In genomic region chr19:57170880-57171279, GRCm38 (mm10) we compare ENCODE assay signal across 28 mouse cellular contexts.
"Had no signal": no experiment of that assay in that cellular context is flagged by ENCODE, and none has a peak within 500 bp of the region (broad histone marks: within the 10 kb centered on the region; RNA-seq: fewer than 3 reads in every experiment).

No protein-coding gene starts in this region.

- H3K9me3 ChIP-seq: embryonic facial prominence, embryonic 10.5 days; embryonic facial prominence, embryonic 12.5 days; embryonic facial prominence, embryonic 13.5 days; embryonic facial prominence, embryonic 15.5 days; forebrain, embryonic 10.5 days; forebrain, embryonic 12.5 days; forebrain, embryonic 13.5 days; forebrain, embryonic 15.5 days had no signal

- H3K4me3 ChIP-seq: embryonic facial prominence, embryonic 10.5 days; embryonic facial prominence, embryonic 12.5 days; embryonic facial prominence, embryonic 13.5 days; embryonic facial prominence, embryonic 15.5 days; erythroblast, embryonic 14.5 days; forebrain, embryonic 10.5 days; forebrain, embryonic 12.5 days; forebrain, embryonic 13.5 days; forebrain, embryonic 15.5 days; gastrocnemius, adult 2 months had no signal

- H3K27ac ChIP-seq: embryonic facial prominence, embryonic 10.5 days; embryonic facial prominence, embryonic 12.5 days; embryonic facial prominence, embryonic 13.5 days; embryonic facial prominence, embryonic 15.5 days; forebrain, embryonic 10.5 days; forebrain, embryonic 12.5 days; forebrain, embryonic 13.5 days; forebrain, embryonic 15.5 days; gastrocnemius, adult 2 months had no signal

- ATAC-seq: forebrain, embryonic 13.5 days; forebrain, embryonic 14.5 days; forebrain, embryonic 15.5 days; forebrain, embryonic 16.5 days; forebrain, postnatal 0 days had no signal

- H3K9ac ChIP-seq: embryonic facial prominence, embryonic 12.5 days; embryonic facial prominence, embryonic 13.5 days; embryonic facial prominence, embryonic 15.5 days; forebrain, embryonic 12.5 days; forebrain, embryonic 13.5 days; forebrain, embryonic 15.5 days; forebrain, postnatal 0 days had no signal

- H3K4me2 ChIP-seq: embryonic facial prominence, embryonic 12.5 days; embryonic facial prominence, embryonic 13.5 days; embryonic facial prominence, embryonic 15.5 days; forebrain, embryonic 12.5 days; forebrain, embryonic 13.5 days; forebrain, embryonic 15.5 days had no signal

- H3K36me3 ChIP-seq: embryonic facial prominence, embryonic 10.5 days; embryonic facial prominence, embryonic 12.5 days; embryonic facial prominence, embryonic 13.5 days; embryonic facial prominence, embryonic 15.5 days; forebrain, embryonic 10.5 days; forebrain, embryonic 12.5 days; forebrain, embryonic 15.5 days had no signal

- DNase-seq: cerebellum, adult 18-20 months; cerebellum, adult 2 months; cerebellum, adult 8-10 months; cerebellum, adult 9-10 months; cerebellum, adult 9-11 months; cerebellum, postnatal 10 days; cerebellum, postnatal 14 days; cerebellum, postnatal 25 days; cerebellum, postnatal 36 days; embryo, embryonic 11 days; forebrain, postnatal 0 days; gastrocnemius, adult 2 months; gastrocnemius, postnatal 10 days; gastrocnemius, postnatal 14 days; gastrocnemius, postnatal 25 days; gastrocnemius, postnatal 36 days; heart, adult 11 months had no signal

- H3K27me3 ChIP-seq: embryonic facial prominence, embryonic 15.5 days; forebrain, embryonic 12.5 days; forebrain, embryonic 13.5 days; forebrain, embryonic 15.5 days had no signal

- H3K4me1 ChIP-seq: embryonic facial prominence, embryonic 12.5 days; forebrain, embryonic 12.5 days; forebrain, embryonic 13.5 days; forebrain, embryonic 15.5 days had no signal
